Mouse (Mus musculus): ENCODE measurements around the gene Cped1. TPM values are rescaled to one million over a fixed set of nuclear protein-coding genes. Genes with fewer than 3 reads are reported as not detected.
A peak's percentile ranks its signal among the peaks of the same experiment; 100 is the strongest.

Gene Cped1
- polyA plus RNA-seq, 1 experiment = not detected

- peak overlapping the region; percentile 31 for H3K4me3 ChIP-seq (ENCODE audit: insufficient read depth, low read depth, low read length)
- whole genome bisulfite sequencing = 1% methylated on average over 38 of the region's 38 CpGs
- no peak for TF ChIP-seq POLR2A (IDR thresholded peaks at IDR 0.05; ENCODE audit: insufficient read depth, low read depth, low read length)
- no peak for TF ChIP-seq CTCF (IDR thresholded peaks at IDR 0.05; ENCODE audit: insufficient read depth, low read depth, low read length)
- H3K4me1 ChIP-seq (ENCODE audit: control insufficient read depth, insufficient read depth, low read length) = peaks cover 20% of the 10 kb centered on the region
- no peak overlapping the region for H3K27ac ChIP-seq (ENCODE audit: insufficient read depth, low read depth, low read length)
Measured at GRCm38 (mm10) chr6:22288737-22289460, 303.2 kb downstream of the Cped1 start.

DNA sequence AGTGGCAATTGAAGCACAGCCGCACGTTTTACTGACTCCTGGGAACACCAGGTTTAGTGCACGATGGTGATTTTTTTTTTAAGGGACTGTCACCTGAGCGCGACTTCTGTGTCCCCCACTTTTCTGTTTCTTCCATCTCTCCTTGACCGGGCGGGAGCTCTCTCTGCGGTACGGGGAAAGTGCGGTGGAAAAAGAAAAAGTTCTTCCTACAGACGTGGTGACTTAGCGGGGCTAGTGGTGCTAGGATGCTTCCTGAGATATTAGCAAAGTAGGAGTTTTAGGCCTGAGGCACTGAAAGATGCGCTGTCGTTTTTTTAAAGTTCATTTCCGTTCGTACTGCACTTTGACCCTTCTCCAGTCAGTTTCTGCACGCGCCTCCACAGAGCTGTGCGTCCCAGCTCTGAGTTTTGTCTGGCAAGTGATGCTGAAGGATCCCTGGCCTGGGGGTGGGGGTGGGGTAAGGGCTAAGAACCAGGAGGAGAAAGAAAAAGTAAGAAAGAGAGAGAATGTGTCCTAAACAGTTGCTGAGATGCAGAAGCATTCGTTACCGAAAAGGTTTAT is 303.8 kb downstream of the Cped1 start:
- H3K27ac ChIP-seq (ENCODE audit: insufficient read depth, low read depth, low read length) = no peak overlapping the region
- no peak overlapping the region for H3K4me3 ChIP-seq (ENCODE audit: insufficient read depth, low read depth, low read length)
- H3K4me1 ChIP-seq (ENCODE audit: control insufficient read depth, insufficient read depth, low read length) = peaks cover 20% of the 10 kb centered on the region
- no peak for TF ChIP-seq CTCF (IDR thresholded peaks at IDR 0.05; ENCODE audit: insufficient read depth, low read depth, low read length)
- TF ChIP-seq POLR2A (IDR thresholded peaks at IDR 0.05; ENCODE audit: insufficient read depth, low read depth, low read length) = no peak
- WGBS = 8% methylated on average over 21 of the region's 21 CpGs

DNA sequence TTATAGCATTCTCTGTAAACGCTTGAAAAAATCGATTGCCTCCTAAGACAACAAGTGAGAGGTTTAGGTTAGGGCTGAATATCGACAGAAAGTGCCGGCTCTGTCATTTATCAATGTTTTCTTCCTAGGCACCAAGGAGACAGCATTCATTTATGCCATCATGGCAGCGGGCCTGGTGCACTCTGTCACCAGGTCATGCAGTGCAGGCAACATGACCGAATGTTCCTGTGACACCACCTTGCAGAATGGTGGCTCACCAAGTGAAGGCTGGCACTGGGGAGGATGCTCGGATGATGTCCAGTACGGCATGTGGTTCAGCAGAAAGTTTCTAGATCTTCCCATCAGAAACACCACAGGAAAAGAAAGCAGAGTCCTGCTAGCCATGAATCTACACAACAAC is 305.1 kb downstream of the Cped1 start:
- Histone ChIP-seq H3K4me3 (ENCODE audit: insufficient read depth, low read depth, low read length) (no peak overlapping the region), H3K4me1 (ENCODE audit: control insufficient read depth, insufficient read depth, low read length) (peaks cover 20% of the 10 kb centered on the region), H3K27ac (ENCODE audit: insufficient read depth, low read depth, low read length) (no peak overlapping the region)
- TF ChIP-seq CTCF (IDR thresholded peaks at IDR 0.05; ENCODE audit: insufficient read depth, low read depth, low read length) = no peak
- no peak for TF ChIP-seq POLR2A (IDR thresholded peaks at IDR 0.05; ENCODE audit: insufficient read depth, low read depth, low read length)
- 88% methylated on average over 8 of the region's 8 CpGs for WGBS

DNA sequence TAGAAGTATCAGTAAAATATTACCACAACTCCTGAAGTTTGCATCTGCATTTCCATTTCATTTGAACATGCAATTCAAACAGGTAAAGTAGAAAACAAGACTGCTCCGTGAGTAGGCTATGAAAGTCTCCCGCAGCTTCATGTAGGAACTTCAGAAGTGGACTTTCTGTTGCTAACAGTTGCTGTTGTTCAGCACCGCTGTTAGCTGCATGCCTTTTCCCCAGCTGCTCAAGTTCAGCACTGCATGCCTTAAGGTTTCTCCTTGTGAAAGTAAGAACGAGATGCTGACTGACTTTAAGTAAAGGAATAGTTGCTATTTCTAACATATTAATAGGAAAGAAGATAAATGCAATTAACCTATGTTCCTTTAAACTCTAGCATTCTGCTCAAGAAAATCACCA is 306.3 kb downstream of the Cped1 start:
- H3K27ac ChIP-seq (ENCODE audit: insufficient read depth, low read depth, low read length) = no peak overlapping the region
- no peak overlapping the region for H3K4me3 ChIP-seq (ENCODE audit: insufficient read depth, low read depth, low read length)
- TF ChIP-seq POLR2A (IDR thresholded peaks at IDR 0.05; ENCODE audit: insufficient read depth, low read depth, low read length) (no peak), CTCF (IDR thresholded peaks at IDR 0.05; ENCODE audit: insufficient read depth, low read depth, low read length) (no peak)
- WGBS = 62% methylated on average over 4 of the region's 4 CpGs
- peaks cover 20% of the 10 kb centered on the region for H3K4me1 ChIP-seq (ENCODE audit: control insufficient read depth, insufficient read depth, low read length)

DNA sequence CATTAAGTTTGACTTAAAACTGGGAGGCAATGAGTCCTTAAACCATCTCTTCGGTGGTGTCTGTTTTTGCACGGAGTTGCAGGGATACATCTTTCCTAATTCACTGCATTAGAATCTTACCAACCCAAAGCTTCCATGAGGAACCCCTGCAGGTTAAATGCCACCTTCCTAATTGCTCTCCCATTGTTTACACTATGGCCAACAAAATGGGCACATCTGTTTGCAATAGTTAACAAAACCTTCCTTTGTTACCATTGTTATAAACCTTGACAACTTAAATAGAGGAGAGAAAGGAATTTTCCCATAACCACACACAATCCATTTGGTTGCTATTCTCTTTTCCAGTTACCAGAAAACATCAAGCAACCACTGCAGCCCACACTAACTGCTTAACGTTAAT is 308.2 kb downstream of the Cped1 start:
- Histone ChIP-seq H3K4me3 (ENCODE audit: insufficient read depth, low read depth, low read length) (no peak overlapping the region), H3K4me1 (ENCODE audit: control insufficient read depth, insufficient read depth, low read length) (peaks cover 8% of the 10 kb centered on the region), H3K27ac (ENCODE audit: insufficient read depth, low read depth, low read length) (no peak overlapping the region)
- 37% methylated on average over 3 of the region's 3 CpGs for WGBS
- TF ChIP-seq POLR2A (IDR thresholded peaks at IDR 0.05; ENCODE audit: insufficient read depth, low read depth, low read length) (no peak), CTCF (IDR thresholded peaks at IDR 0.05; ENCODE audit: insufficient read depth, low read depth, low read length) (no peak)

- Histone ChIP-seq H3K27ac (ENCODE audit: insufficient read depth, low read depth, low read length) (no peak overlapping the region), H3K4me3 (ENCODE audit: insufficient read depth, low read depth, low read length) (no peak overlapping the region), H3K4me1 (ENCODE audit: control insufficient read depth, insufficient read depth, low read length) (no peaks in the 10 kb centered on the region)
- WGBS = 85% methylated on average over 6 of the region's 6 CpGs
- TF ChIP-seq CTCF (IDR thresholded peaks at IDR 0.05; ENCODE audit: insufficient read depth, low read depth, low read length) = no peak
- TF ChIP-seq POLR2A (IDR thresholded peaks at IDR 0.05; ENCODE audit: insufficient read depth, low read depth, low read length) = no peak
Measured at GRCm38 (mm10) chr6:22297028-22297427, 311.3 kb downstream of the Cped1 start.

- Histone ChIP-seq H3K4me1 (ENCODE audit: control insufficient read depth, insufficient read depth, low read length) (no peaks in the 10 kb centered on the region), H3K4me3 (ENCODE audit: insufficient read depth, low read depth, low read length) (no peak overlapping the region), H3K27ac (ENCODE audit: insufficient read depth, low read depth, low read length) (no peak overlapping the region)
- WGBS = 77% methylated on average over 14 of the region's 14 CpGs
- TF ChIP-seq CTCF (IDR thresholded peaks at IDR 0.05; ENCODE audit: insufficient read depth, low read depth, low read length) (no peak), POLR2A (IDR thresholded peaks at IDR 0.05; ENCODE audit: insufficient read depth, low read depth, low read length) (no peak)
Measured at GRCm38 (mm10) chr6:22298059-22298458, 312.3 kb downstream of the Cped1 start.

Other genes starting within 250 kb of the Cped1 start
- gene Tspan12, start 133.4 kb upstream of the Cped1 start, polyA plus RNA-seq (2012; ENCODE audit: insufficient read depth, insufficient read length, low replicate concordance, missing spikeins) = not detected in 2 replicates
- not detected in 2 replicates for gene Ing3, start 36.3 kb upstream of the Cped1 start, polyA plus RNA-seq (2012; ENCODE audit: insufficient read depth, insufficient read length, low replicate concordance, missing spikeins)

Data from olfactory bulb, adult 2 months (tissue).